Mouse (Mus musculus) thymus, postnatal 0 days (tissue): ENCODE results near the gene Coq6. TPM values are rescaled to one million over a fixed set of nuclear protein-coding genes. Genes with fewer than 3 reads are reported as not detected.

Experiments
- DNase-seq: peaks from one replicate; pipeline ENCODE4 v3.0.0-alpha.2; 2015; ENCODE audit warnings: low spot score
- polyA plus RNA-seq: library from polyadenylated mRNA; unstranded; fragments of >200 nt; fragmentation: Nextera tagmentation; extraction: Ambion mirVana; gene quantifications from 2 replicates; pipeline ENCODE4 v1.2.1, GENCODE M21; 2015

Coq6 gene
- polyA plus RNA-seq, 1 experiment from 2014 or later, result 30.3 TPM

- DNase-seq, result no peak
Observed at GRCm38 (mm10) chr12:84393847-84394246, 32.4 kb downstream of the Coq6 start.

- DNase-seq, result no peak
Observed at GRCm38 (mm10) chr12:84396947-84397679, 35.7 kb downstream of the Coq6 start.

- DNase-seq, result no peak
Observed at GRCm38 (mm10) chr12:84397685-84398084, 36.2 kb downstream of the Coq6 start.

- no peak for DNase-seq
Observed at GRCm38 (mm10) chr12:84398629-84399028, 37.2 kb downstream of the Coq6 start.

- DNase-seq, result no peak
Observed at GRCm38 (mm10) chr12:84399135-84399534, 37.7 kb downstream of the Coq6 start.

GRCm38 (mm10) chr12:84399663-84400062 lies 38.2 kb downstream of the Coq6 start:
- DNase-seq, result no peak

GRCm38 (mm10) chr12:84400068-84400467 lies 38.6 kb downstream of the Coq6 start:
- no peak for DNase-seq

GRCm38 (mm10) chr12:84400653-84401052 lies 39.2 kb downstream of the Coq6 start:
- no peak for DNase-seq

- DNase-seq, result no peak
Observed at GRCm38 (mm10) chr12:84402923-84403322, 41.5 kb downstream of the Coq6 start.

- no peak for DNase-seq
Observed at GRCm38 (mm10) chr12:84404541-84404940, 43.1 kb downstream of the Coq6 start.

- DNase-seq, result no peak
Observed at GRCm38 (mm10) chr12:84407259-84407658, 45.8 kb downstream of the Coq6 start.

GRCm38 (mm10) chr12:84407874-84408818 lies 46.7 kb downstream of the Coq6 start:
- peak; percentile 86 for DNase-seq

- peak; percentile 91 for DNase-seq
Observed at GRCm38 (mm10) chr12:84408819-84409507, 47.5 kb downstream of the Coq6 start, which contains the start of the genes Entpd5 and Bbof1. TSS of gene Entpd5 (minus strand) at chr12:84409029. TSS of gene Bbof1 (plus strand) at chr12:84409071.

GRCm38 (mm10) chr12:84416834-84417604 lies 55.6 kb downstream of the Coq6 start, which contains the start of gene Rnf113a2:
TSS of gene Rnf113a2 (plus strand) at chr12:84417196.
- peak; percentile 94 for DNase-seq

GRCm38 (mm10) chr12:84417605-84417922 lies 56.1 kb downstream of the Coq6 start:
- DNase-seq, result no peak

Other genes starting within 250 kb of the Coq6 start
- 1.6 and 2.1 TPM in 2 replicates for gene Dnal1, start 247.3 kb upstream of the Coq6 start, polyA plus RNA-seq
- gene Pnma1, start 213.2 kb upstream of the Coq6 start, polyA plus RNA-seq, result 0.18 and 0.22 TPM in 2 replicates
- gene Elmsan1, start 142.8 kb upstream of the Coq6 start, polyA plus RNA-seq, result 5.1 and 6.3 TPM in 2 replicates
- 34.7 and 35.7 TPM in 2 replicates for gene Ptgr2, start 76.4 kb upstream of the Coq6 start, polyA plus RNA-seq
- gene Zfp410, start 44.8 kb upstream of the Coq6 start, polyA plus RNA-seq, result 87.5 and 93.0 TPM in 2 replicates
- 1.1 and 1.2 TPM in 2 replicates for gene Fam161b, start 176 bp downstream of the Coq6 start, polyA plus RNA-seq
- 50.0 and 52.7 TPM in 2 replicates for gene Entpd5, start 47.4 kb downstream of the Coq6 start, polyA plus RNA-seq
- gene Bbof1, start 47.4 kb downstream of the Coq6 start, polyA plus RNA-seq, result 1.7 and 2.8 TPM in 2 replicates
- gene Rnf113a2, start 55.5 kb downstream of the Coq6 start, polyA plus RNA-seq, result 48.7 and 48.9 TPM in 2 replicates
- gene Aldh6a1, start 89.3 kb downstream of the Coq6 start, polyA plus RNA-seq, result 16.0 and 17.3 TPM in 2 replicates
- 22.3 and 24.2 TPM in 2 replicates for gene Lin52, start 89.8 kb downstream of the Coq6 start, polyA plus RNA-seq
- gene Vsx2, start 208.1 kb downstream of the Coq6 start, polyA plus RNA-seq, result 0.27 and 0.35 TPM in 2 replicates